Mouse (Mus musculus) liver, adult (tissue): ENCODE data around the gene Frat2.

Experiments
- GATA4 ChIP-seq: IDR thresholded peaks from 2 replicates; pipeline ENCODE4 v1.6.1; 2014; ENCODE audit warnings: mild to moderate bottlenecking, low read length; ENCODE audit not compliant: insufficient replicate concordance

Gene Frat2

DNA sequence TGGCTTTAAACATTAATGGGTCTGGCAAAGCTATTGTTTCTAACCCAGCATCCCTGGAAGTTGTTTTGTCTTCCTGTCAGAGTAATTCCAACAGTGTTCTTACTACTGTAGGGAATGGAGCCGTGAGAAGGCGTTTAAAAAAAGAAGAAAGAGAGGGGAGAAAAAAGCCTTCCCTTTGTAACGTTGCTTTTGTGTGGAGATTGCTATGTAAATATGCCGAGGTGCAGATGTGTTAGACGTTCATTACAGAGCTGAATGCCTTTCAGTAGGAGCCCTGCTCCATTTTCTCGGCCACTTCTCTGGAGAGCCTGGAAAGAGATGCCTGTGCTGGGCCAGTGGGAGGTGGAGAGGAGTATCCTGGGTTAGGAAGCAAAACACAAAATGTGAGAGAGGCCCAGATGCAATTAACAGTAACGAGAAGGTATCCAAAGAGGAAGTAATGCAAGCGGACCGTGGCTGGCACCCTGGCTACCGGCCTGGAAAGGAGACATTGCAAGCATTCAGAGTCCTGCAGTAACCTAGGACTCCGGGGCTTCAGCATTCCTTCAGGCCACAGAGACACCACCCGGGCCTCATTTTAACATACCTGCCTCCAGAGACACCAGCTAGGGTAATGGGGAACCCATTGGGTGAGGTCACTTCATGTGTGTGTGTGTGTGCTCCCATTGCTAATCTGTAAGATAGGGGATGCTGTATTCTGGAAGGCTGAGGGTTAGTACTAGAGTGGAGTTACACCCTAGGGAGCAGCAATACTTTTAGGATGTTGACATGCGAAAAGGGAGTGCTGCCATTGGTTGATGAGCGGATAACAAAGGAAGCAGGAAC lies 3.0 kb upstream of the Frat2 start:
- no peak for TF ChIP-seq GATA4

DNA sequence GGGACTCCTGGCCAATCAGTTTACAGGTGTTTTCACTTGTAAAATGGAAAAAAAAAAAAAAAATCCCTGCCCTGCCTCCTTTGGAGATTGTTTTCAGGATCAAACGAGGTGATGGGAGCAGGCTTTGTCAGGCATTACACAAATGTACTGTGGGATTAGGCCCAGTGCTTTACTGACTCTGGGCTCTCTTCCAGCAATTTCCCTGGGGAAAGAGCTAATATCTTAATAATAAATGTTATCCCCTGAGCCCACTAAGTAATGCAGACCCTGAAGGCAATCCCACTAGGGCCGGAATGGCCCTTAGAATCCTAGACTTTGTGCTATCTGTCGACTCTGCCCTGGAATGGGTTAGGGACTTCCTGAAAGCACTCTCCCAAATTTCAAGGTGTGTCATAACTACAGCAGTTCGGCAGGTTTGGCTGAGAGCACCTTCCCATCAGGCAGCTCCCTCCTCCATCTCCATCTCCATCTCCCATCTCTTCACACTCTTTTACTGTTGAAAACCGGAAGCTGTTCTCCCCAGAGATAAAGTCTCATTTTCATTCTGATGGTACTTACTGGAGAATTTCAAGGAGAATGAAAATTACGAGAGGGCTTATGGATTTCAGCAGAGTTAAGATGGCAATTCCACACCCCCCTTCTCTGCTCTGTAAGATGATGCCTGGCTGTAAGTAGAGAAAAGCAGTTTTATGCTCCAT lies 2.2 kb upstream of the Frat2 start:
- TF ChIP-seq GATA4: no peak

DNA sequence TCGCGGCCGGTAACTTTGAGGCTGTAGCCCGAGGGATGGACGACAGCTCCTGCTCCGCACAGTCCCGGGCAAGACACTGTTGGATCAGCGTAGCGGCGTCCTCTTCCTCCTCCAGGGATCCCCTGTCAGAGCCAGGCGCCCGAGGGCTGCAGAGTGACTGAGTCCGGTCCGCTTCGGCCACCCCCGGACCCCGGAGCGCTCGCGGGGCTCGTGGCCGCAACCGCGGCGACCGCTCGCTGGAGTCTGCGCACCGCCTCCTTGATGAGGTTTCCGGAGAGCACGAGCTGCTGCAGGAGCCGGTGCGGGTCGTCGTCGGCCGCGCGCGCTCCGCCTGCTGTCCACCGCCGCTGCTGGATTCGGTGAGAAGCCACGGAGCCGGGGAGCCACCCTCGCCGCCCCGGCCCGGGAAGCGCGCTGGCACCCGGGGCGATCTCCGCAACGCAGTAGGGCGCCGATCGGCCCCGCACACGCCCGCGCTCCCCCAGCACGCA lies 796 bp downstream of the Frat2 start:
- no peak for TF ChIP-seq GATA4

DNA sequence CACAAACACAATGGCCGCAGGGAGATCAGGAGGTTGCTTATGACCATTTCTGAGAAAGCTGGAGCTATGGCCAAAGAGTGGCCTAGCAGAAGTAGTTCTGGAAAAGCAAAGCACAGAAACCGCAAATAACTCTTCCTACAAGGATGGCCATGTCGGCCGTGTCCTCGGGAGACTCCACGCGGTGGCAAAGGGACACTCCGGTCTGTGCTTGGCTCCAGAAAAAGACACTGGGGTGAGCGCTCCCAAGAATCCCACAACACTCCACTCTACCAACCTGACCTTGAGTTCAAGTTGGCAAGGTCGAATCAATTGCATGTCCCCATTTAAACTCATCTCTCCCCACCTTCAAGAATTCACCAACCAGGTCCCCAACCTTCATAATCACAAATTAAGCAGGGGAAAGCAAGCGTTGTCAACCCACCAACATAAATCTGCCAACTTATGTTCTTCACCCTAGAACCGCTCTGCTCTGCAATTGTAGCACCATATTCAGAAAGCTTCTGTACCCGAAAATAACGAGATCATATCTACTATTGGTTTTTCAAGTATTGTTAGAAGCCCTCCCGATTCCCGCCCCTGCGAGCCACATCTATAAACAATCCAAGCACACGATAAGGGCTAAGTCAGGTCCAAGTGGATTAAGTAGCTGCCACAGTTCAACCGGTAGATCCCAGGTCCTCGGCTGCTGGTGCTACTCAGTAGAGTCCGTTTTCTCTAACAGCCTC lies 1.4 kb downstream of the Frat2 start:
- no peak for TF ChIP-seq GATA4

DNA sequence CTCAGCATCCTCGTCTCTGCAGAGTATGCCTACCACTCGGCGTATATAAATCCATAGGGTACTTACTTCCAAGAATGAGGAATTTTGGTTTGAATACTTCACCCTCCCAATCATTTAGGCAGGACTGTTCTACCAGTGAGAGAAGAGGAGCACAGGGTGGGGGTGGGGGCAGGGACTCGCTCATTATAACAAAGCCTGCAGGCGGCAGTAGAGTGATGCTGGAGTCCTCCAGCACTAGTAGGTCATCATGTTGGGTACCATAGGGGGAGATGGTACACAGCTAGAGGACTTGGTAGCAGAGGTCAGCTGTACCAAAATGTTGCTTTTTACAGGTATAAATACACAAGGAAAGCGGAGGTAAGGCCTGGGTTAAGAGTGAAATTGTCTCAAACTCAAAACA lies 3.6 kb downstream of the Frat2 start:
- TF ChIP-seq GATA4: no peak

DNA sequence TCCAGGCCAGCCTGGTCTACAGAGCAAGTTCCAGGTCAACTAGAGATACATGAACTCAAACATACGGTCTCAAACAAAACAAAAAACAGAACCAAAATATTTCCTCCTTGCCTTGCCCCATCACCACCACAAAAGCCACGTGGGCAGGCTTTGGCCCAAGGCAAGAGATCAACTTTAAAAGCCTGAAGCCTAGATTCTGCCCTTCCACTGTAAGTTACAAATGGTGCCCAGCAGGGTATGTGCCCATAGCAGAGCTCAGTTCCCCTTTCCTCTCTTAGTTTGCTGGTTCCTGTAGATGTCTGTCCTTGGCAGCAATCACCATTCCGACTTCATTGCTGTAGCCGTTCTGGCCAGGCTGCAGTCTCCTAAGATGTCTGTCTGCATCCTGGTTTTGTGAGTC lies 5.2 kb downstream of the Frat2 start:
- no peak for TF ChIP-seq GATA4

DNA sequence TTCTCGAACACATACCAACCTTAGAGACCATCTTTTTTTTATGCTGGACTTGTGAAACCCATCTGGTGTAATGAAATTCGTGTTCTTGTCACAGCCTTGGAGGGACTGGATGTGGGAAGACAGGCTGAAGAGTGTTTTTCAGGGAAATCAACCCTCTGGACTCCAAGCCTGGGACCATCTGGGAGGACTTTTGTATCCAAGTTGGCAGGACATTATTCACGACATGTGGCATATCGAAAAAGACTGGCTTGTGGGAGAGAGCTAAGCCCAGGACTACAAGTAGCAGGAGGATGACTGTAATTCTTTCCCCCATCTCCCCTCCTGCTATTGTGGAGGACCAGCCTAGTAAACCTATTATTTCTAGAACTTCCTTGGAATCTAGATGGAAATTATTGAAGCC lies 5.7 kb downstream of the Frat2 start:
- no peak for TF ChIP-seq GATA4

DNA sequence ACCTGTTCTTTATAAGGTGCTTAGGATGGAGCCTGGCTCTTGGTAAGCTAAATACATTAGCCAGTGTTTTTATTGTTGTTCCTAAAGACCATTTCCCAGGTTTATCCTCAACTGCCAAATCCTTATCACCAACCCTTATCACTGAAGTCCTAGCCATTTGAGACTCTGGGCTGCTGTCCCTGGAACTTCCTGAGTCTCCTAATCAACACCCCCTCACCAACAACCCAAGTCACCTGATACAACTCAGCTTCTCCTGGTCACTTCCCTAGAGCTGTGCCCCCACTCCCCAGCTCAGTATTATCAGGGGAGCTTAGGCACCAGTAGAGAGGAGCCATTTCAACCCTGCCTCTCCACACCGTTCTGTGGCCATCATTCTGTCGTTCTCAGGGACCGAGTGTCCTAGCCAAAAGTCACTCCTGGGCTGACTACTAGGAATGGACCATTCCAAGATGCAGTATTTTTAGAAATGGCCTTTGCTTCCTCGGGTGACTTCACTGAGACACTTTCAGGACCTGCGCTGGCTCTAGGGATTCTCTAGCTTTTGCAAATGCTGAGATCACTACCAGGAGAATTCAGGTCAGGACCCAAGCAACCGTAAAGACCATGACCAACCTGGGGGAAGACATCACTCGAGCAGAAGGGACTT lies 6.7 kb downstream of the Frat2 start:
- no peak for TF ChIP-seq GATA4

DNA sequence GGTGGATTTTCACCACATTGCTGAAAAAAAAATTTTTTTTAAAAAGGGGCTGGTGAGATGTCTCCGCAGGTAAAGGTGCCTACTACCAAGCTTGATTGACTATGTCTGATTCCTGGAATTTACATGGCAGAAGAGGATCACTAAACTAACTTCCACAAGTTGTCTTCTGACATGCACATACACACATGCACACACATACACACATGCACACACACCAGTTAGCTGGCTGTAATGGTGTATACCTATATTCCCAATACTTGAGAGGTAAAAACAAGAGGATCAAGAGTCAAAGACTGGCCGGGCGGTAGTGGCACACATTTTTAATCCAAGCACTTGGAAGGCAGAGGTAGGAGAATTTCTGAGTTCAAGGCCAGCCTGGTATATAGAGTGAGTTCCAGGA lies 8.2 kb downstream of the Frat2 start:
- no peak for TF ChIP-seq GATA4

DNA sequence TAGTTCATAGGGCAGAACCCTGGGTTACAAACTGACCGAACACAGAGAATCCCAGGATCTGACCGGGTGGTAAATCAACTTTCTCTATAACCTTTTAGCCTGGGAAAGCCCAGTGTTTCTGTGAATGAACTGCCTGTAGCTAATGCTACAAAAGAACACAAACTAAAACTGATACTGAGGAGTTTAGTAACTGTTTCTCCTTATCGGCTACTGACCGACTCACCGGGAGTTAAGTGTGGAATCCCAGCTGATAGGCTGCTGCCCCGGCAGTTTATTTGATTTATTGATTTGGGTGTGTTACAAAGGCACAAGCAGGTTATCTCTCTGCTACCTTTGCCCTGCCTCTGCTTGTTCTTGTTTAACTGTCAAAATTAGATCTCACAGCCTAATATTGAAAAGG lies 9.1 kb downstream of the Frat2 start:
- peak; percentile 96 for TF ChIP-seq GATA4

DNA sequence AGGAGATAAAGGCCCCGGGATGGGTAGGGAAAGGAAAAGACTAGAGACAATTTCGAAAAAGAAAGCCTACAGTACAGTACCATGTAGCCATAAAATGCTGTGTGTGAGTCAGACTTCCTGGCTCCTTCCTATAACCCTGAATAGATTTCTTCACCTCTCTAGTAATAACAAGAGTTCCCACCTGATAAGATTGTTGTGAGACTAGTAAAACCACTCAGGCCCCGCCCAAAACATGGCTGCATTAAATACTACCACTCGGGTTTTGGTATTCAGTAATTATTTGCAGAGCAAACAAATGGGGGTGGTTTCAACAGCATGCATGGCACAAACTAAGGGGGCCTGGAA lies 10.0 kb downstream of the Frat2 start:
- no peak for TF ChIP-seq GATA4

DNA sequence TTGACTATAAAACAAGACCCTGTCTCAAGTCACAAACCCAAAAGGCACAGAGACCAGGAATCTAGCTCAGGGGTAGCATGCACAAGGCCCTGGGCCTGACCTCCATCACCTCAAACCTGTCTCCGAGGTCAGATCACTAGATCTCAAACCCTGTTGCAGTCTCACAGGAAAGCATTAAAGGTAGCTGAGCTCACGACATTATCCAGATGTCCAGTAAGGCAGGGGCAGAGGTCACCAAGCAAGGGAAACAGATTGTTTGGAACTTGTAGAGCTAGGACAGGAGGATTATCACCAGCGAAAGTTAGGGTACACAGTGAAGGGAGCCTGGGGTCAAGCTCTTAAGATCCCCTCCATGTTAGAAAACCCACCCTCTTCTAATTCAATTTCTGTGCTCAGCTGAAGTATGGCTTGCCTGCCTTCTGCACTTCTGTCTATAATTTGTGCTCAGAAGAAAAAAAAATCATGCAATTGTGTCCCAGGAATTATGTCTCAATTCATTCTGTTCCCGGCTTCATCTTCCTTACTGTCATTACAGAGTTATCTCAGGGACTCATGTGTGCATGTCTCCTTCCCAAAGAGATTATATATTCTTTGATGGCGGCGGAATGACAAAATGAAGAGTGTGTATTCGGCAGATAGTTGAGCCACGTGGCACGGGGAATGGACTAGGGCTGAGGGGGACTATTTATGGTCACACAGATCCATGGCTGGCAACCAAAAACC lies 10.6 kb downstream of the Frat2 start:
- TF ChIP-seq GATA4: peak; percentile 58; the same call in 1 of the 2 replicates

DNA sequence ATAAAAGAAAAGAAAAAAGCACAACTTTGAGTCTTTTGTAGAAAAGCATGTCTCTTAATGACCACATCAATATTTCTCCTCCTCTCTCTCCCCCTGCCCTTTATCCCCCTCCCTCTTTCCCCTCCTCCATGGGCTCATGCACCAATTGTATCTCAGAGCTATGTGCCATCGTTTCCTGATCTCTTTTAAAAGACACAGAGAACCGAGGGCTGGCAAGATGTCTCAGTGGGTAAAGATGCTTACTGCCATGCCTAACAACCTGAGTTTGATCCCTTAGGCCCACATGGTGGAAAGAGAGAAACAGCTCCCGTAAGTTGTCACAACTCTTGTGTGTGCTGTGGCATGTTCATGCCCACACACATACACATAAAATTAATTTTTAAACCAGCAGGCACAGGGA lies 11.2 kb downstream of the Frat2 start:
- TF ChIP-seq GATA4: no peak

DNA sequence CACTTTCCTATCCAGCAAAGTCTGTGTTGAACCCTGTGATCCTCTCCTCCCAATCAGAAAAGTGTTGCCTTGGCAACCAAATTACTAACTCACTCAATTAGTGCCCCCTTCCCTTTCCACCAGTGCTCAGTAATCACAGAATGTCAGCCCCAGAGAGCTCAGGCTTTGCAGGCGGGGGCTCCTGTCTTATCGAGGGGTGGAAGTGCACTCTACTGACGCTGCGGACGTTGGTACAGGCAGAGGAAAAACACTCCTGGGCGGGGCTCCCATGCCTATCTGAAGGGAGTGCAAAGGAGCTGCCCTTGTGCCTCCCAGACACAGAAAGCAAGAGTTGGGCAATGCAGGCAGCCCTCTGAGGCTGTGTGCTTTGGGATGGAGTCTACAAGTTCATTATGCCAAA lies 12.1 kb downstream of the Frat2 start:
- TF ChIP-seq GATA4: peak; percentile 13; the same call in 1 of the 2 replicates

DNA sequence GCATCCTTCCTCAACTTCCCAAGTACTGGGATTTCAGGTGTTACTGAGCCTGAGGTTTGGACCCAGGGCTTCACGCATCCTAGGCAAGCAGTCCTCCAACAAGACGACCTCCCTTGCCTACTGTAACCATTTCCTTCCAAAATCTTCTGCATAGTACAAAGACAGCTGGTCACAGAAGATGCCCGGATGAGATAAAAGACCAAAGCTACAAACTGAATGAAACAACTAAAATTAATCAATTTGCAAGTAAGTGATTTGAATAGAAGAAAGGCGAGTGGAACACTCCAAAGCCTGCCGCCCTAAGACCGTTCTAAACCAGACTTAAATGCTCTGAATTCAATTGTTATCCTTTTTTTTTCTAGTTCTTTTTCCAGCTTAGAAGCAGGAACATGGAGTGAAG lies 12.5 kb downstream of the Frat2 start:
- TF ChIP-seq GATA4: no peak

DNA sequence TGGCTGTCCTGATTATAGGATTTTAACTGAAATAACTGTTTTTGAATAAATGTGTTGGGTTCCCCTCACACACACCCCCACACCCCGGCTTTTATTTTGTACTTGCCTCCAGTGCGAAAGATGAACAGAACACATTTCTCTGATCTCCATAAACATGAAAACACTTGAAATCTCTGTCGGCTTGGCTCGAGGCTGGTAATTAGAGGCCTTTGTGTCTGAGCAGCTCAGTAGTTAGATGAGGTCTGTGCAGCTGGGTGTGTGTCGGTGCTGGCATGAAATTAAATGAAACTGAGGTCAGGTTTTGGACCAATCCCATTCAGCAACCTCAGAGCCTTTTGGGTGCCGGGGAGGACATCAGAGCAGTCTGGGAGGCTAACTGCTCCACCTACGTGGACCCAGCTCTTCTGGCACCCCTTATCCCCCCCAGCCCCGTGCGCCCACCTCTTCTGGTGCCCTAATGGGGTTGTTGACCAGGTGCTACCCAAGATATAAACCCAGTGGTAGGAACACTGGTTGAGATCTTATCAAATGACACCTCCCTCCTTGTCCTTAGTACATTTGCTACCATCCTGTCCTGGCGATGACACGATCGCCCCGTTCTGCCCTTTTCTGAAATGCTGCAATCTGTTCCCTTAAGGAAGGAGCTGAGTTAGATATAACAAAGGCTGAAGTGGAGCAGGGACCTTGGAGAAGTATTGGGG lies 15.3 kb downstream of the Frat2 start:
- no peak for TF ChIP-seq GATA4
